Mouse (Mus musculus): Measurements from ENCODE around the gene Flot2.

Gene Flot2

GRCm38 (mm10) chr11:78062563-78062962 is 24.8 kb downstream of the Flot2 start:
- DNase-seq: no peak

- DNase-seq: no peak
Observed at GRCm38 (mm10) chr11:78065906-78066305, 28.2 kb downstream of the Flot2 start.

DNA sequence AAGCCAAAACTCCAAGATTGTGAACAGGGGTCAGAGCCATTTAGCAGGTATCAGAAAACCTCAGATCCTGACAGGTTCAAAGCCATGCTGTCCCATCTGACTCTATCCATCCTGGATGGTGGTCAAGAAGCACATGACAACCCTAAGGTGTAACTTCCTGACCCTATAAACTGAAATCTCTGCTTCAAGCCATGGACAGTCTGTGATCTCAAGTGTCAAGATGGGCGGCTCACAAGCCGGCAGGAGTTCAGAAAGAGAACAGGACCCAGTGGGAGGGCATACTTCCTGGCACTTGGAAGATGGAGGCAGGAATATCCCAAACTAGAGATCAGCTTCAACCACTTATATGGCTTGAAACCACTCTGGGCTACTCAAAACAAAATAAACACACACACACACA is 28.9 kb downstream of the Flot2 start:
- DNase-seq: no peak

- DNase-seq: no peak
Observed at GRCm38 (mm10) chr11:78067566-78067965, 29.8 kb downstream of the Flot2 start.

- no peak for DNase-seq
Observed at GRCm38 (mm10) chr11:78069130-78069529, 31.4 kb downstream of the Flot2 start.

GRCm38 (mm10) chr11:78069646-78070045 is 31.9 kb downstream of the Flot2 start:
- no peak for DNase-seq

GRCm38 (mm10) chr11:78071938-78072337 is 34.2 kb downstream of the Flot2 start:
- no peak for DNase-seq

- DNase-seq: no peak
Observed at GRCm38 (mm10) chr11:78072425-78073130, 34.8 kb downstream of the Flot2 start.

GRCm38 (mm10) chr11:78073577-78074276 is 36.0 kb downstream of the Flot2 start:
- no peak for DNase-seq

DNA sequence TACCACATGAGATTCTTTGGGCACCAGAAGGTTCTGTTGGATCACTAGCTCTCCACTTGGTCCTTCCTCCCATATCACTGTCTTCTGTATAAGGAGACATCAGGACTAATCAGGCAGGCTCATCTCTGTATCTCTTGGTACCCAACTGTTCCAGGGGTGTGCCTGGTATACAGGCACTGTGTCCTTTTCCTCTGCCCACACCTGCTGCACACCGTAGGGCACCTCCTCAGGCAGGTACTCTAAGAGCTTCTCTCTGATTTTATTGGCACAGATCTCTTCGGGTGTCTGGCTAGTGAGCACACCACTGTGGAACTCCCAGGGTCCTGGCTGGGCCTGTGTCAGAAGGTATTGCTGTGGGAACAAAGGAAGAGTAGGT is 36.5 kb downstream of the Flot2 start:
- DNase-seq: no peak

- DNase-seq: no peak
Observed at GRCm38 (mm10) chr11:78074666-78075065, 36.9 kb downstream of the Flot2 start.

DNA sequence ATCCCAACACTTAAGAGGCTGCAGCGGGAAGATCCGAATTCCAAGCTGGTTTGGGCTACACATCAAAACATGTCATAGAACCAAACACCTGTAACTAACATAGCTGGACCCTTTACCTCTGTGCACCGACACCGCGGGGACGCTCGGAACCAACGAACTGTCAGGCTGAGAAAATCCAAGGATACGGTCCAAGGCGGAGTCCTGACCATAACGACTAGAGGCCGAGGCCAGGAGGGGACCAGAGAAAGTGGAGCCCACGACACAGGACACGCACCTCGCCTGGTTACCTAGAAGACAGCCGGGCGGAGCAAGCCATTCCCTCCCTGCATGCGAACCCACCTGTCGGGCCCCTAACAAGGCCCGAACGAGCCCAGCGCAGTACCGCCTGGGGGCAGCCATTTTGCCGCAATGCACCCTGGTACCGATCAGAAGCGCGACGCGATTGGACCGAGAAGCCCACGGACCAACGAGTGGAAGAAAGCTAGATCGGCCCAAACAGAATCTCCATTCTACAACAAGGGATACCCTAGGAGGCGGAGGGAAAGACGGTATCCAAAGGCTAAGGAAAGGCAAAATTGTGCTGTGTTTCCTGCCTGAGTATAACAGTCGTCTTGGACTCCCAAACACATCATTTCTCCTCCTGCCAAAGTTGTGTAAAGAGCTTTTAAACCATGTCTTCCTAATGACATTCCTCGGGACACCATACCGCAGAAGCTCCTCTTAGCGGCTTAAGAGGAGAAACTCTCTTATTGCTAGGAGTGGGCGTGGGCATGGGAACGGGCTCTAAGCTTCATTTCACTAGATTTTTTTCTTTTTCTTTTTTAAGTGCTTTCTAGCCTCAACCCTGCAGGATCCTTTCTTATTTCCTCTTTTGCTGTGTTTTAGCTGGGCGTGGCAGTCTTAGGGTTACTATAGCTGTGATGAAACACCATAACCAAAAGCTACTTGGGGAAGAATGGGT is 42.5 kb downstream of the Flot2 start, which contains the start of gene Eral1:
Eral1 (minus strand) TSS at position 423 of the 961 bp plus-strand sequence.
- peak; percentile 81 to 83 for DNase-seq

GRCm38 (mm10) chr11:78083595-78083994 is 45.9 kb downstream of the Flot2 start:
- DNase-seq: no peak

DNA sequence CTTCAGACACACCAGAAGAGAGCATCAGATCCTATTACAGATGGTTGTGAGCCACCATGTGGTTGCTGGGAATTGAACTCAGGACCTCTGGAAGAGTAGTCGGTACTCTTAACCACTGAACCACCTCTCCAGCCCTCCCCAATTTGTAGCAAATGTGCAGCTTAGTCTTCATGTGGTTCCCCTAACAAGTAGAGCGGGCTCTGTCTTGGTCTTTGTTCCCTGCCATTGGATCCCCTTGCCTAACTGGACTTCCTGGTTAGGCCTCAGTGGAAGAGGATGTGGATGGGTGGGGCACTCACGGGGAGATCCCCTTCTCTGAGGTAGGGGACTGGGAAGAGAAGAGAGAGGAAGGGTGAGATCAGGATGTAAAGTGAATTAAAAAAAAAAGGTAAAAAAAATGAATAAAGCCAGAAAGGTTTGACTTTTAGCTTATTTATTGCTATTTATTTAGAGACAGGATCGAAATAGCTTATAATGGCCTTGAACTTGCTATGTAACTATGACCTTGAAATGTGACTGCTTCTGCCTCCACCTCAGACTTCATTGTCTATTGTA is 49.3 kb downstream of the Flot2 start:
- no peak for DNase-seq

DNA sequence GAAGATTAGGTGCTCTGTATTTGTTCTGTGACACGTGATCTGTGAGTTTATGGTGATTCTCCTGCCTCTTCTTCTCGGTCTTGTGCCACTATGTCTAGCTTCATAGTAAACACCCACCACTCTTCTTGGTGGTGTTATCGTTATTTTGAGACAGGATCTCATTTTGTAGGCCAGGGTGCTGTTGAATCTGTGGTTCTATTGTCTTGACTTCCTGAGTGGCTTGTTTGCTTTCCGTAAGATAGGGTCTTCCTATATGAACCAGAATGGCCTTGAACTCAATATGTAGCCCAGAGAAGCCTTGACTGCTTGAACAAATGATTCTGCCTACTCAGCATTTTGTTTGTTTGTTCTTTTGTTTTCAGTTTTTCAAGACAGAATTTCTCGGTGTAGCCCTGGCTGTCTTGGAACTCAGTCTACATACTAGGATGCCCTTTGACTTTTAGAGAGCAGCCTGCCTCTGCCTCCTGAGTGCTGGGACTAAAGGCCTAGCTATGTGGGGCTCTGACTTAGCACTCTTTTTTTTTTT is 50.1 kb downstream of the Flot2 start:
- no peak for DNase-seq

DNA sequence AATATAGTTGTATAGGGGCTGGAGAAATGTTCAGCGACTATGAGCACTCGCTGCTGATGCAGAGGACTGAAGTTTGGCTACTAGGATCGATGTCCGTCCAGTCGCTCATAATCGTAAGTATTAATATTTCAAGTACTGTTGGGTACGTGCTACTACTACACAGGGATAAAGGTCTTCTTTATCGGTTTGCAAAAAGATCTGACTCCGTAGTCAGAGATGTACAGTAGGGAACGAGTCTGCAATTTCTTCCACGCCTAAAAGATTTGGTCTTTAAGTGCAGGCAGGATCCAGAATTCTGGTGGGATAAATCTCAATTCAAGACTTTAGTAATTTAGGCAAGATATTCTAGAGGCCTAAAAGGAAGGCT is 56.4 kb downstream of the Flot2 start:
- no peak for DNase-seq

GRCm38 (mm10) chr11:78094504-78095143 is 56.9 kb downstream of the Flot2 start, which contains the start of gene Fam222b:
Gene Fam222b, plus strand, starts transcription at chr11:78094660.
- DNase-seq: peak; percentile 93 to 96

- DNase-seq: no peak
Observed at GRCm38 (mm10) chr11:78095144-78095516, 57.4 kb downstream of the Flot2 start.

- DNase-seq: no peak
Observed at GRCm38 (mm10) chr11:78097077-78097476, 59.3 kb downstream of the Flot2 start.

DNA sequence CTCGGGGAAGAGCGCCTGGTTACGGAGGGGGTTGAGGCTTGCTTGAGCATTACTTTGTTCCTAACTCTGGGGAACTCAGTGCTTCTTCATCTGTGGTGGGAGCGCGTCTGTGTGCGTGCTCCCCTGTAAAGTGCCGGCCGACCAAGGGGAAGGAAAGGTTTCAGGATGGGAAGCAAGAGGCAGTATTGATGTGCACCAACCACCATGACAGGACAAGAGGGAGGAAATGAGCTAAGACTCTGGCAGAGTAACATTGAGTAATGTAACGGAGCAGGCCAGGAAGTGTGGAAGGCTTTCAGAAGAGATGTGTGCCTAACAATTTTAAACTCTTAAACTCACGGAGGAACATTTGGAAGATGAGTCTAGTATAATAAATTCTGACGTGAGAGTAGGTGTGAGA is 63.0 kb downstream of the Flot2 start:
- DNase-seq: no peak

DNA sequence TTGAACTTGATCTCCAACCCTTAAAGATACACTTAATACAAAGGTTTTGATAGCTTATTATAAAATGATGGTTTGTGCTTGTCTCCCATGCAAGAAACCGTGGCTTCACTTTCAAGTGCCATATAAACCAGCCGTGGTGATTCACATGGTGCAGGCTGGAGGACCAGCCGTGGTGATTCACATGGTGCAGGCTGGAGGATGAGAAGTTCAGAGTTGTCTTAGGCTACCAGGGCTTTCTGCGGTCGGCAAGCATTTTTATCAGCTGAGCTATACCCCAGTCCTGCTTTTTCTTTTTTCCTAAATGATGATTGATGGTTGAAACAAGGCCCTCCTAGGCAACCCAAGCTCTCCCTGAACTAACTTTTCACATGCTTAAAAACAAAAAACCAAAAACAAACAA is 64.4 kb downstream of the Flot2 start:
- DNase-seq: no peak

All from lung, adult 18-20 months (tissue).